11 mouse cellular contexts compared by ENCODE assay signal in genomic region chr10:83821089-83821488, GRCm38 (mm10).
"Had no signal": no experiment of that assay in that cellular context is flagged by ENCODE, and none has a peak within 500 bp of the region (broad histone marks: within the 10 kb centered on the region; RNA-seq: fewer than 3 reads in every experiment).

No protein-coding gene starts in this region.

- DNase-seq: kidney, adult 18-20 months; kidney, postnatal 10 days; kidney, postnatal 4 days; lung, adult 2 months; lung, postnatal 36 days; thymus, postnatal 36 days had no signal

- ATAC-seq: midbrain, embryonic 13.5 days had no signal

- H3K9ac ChIP-seq: limb, embryonic 12.5 days; liver, embryonic 14.5 days; midbrain, embryonic 13.5 days; neural tube, embryonic 15.5 days had no signal

- H3K36me3 ChIP-seq: limb, embryonic 12.5 days; midbrain, embryonic 13.5 days; neural tube, embryonic 15.5 days had no signal

- H3K27me3 ChIP-seq: limb, embryonic 12.5 days had no signal

- H3K27ac ChIP-seq: layer of hippocampus, adult 2 months; limb, embryonic 12.5 days; liver, embryonic 14.5 days; midbrain, embryonic 13.5 days; neural tube, embryonic 15.5 days had no signal

- H3K4me3 ChIP-seq: layer of hippocampus, adult 2 months; limb, embryonic 12.5 days; midbrain, embryonic 13.5 days; neural tube, embryonic 15.5 days had no signal

- H3K4me2 ChIP-seq: limb, embryonic 12.5 days; midbrain, embryonic 13.5 days; neural tube, embryonic 15.5 days had no signal

- H3K9me3 ChIP-seq: limb, embryonic 12.5 days; midbrain, embryonic 13.5 days; neural tube, embryonic 15.5 days had no signal

- H3K4me1 ChIP-seq: midbrain, embryonic 13.5 days had no signal
